Mouse (Mus musculus) hindbrain, embryonic 11.5 days (tissue): ENCODE data around the gene Nek5. TPM values are rescaled to one million over a fixed set of nuclear protein-coding genes. Genes with fewer than 3 reads are reported as not detected.
A peak's percentile ranks its signal among the peaks of the same experiment; 100 is the strongest.

Source experiments
- ATAC-seq: fragments of 200-750 bp; cut with Nextera tagmentation; 2 replicates; pipeline ENCODE4 v1.8.0; 2017; ENCODE audit warnings: mild to moderate bottlenecking, moderate TSS enrichment, moderate library complexity; ENCODE audit not compliant: low FRiP score
- DNase-seq: peaks from one replicate; pipeline ENCODE4 v3.0.0-alpha.2; 2015; ENCODE audit warnings: low spot score
- H3K27ac ChIP-seq: fragments of 300-500 bp; sonication (generic); 2 replicates; pipeline ENCODE4 v1.5.1; 2014; ENCODE audit warnings: mild to moderate bottlenecking, low read depth, low read length
- H3K27me3 ChIP-seq: fragments of 300-500 bp; sonication (generic); 2 replicates; pipeline ENCODE4 v1.6.1; 2014; ENCODE audit warnings: mild to moderate bottlenecking, low read length, moderate library complexity, mixed read lengths; ENCODE audit not compliant: control insufficient read depth, insufficient read depth
- H3K36me3 ChIP-seq: fragments of 300-500 bp; sonication (generic); 2 replicates; pipeline ENCODE4 v1.6.1; 2014; ENCODE audit warnings: mild to moderate bottlenecking, low read length, moderate library complexity, mixed read lengths; ENCODE audit not compliant: control insufficient read depth, insufficient read depth
- H3K4me1 ChIP-seq: fragments of 300-500 bp; sonication (generic); replicated peaks from 2 replicates; pipeline ENCODE4 v1.6.1; 2014; ENCODE audit warnings: low read length, mixed read lengths; ENCODE audit not compliant: control insufficient read depth, insufficient read depth
- H3K4me2 ChIP-seq: fragments of 300-500 bp; sonication (generic); replicated peaks from 2 replicates; pipeline ENCODE4 v1.6.1; 2014; ENCODE audit warnings: mild to moderate bottlenecking, low read depth, low read length
- H3K4me3 ChIP-seq: fragments of 300-500 bp; sonication (generic); 2 replicates; pipeline ENCODE4 v1.5.1; 2014; ENCODE audit warnings: low read depth, low read length
- H3K9ac ChIP-seq: fragments of 300-500 bp; sonication (generic); 2 replicates; pipeline ENCODE4 v1.6.1; 2014; ENCODE audit warnings: low read depth, low read length
- H3K9me3 ChIP-seq: fragments of 300-500 bp; sonication (generic); 2 replicates; pipeline ENCODE4 v1.6.1; 2016; ENCODE audit warnings: low read length; ENCODE audit not compliant: control insufficient read depth
- WGBS: fragments of 180-500 bp; shearing (Covaris S2); extraction: QIAGEN DNeasy Blood & Tissue Kit; methylation state at CpG from one replicate; pipeline ENCODE4 v1.1.7; 2014; 5-methylcytosine and 5-hydroxymethylcytosine counted together
- polyA plus RNA-seq: library from polyadenylated mRNA; unstranded; fragments of >200 nt; fragmentation: Nextera tagmentation; extraction: Ambion mirVana; gene quantifications from 2 replicates; pipeline ENCODE4 v1.2.1, GENCODE M21; 2014

Gene Nek5
- polyA plus RNA-seq, 1 experiment from 2014 or later, result 0.91 TPM

- WGBS, result 94% methylated on average over 3 of the region's 3 CpGs
- H3K4me3 ChIP-seq, result no peak overlapping the region
- H3K4me1 ChIP-seq, result no peaks in the 10 kb centered on the region
- H3K9me3 ChIP-seq, result no peaks in the 10 kb centered on the region
- no peak overlapping the region for H3K27ac ChIP-seq
- ATAC-seq, result no peak
- DNase-seq, result no peak
- H3K4me2 ChIP-seq, result no peak overlapping the region
- no peaks in the 10 kb centered on the region for H3K36me3 ChIP-seq
- no peak overlapping the region for H3K9ac ChIP-seq
- H3K27me3 ChIP-seq, result 0 out of 2 replicates have a peak, but pooled peaks cover 2% of the 10 kb centered on the region
These were observed 82.3 kb downstream of the Nek5 start for GRCm38 (mm10) chr8:22042515-22042914.

GRCm38 (mm10) chr8:22040153-22040509 lies 84.7 kb downstream of the Nek5 start:
- Histone ChIP-seq H3K9ac (no peak overlapping the region), H3K4me1 (no peaks in the 10 kb centered on the region), H3K36me3 (no peaks in the 10 kb centered on the region), H3K4me3 (no peak overlapping the region), H3K27ac (no peak overlapping the region), H3K9me3 (no peaks in the 10 kb centered on the region), H3K4me2 (no peak overlapping the region), H3K27me3 (0 out of 2 replicates have a peak, but pooled peaks cover 2% of the 10 kb centered on the region)
- WGBS, result 34% methylated on average over 6 of the region's 6 CpGs
- ATAC-seq (peak; percentile 10), DNase-seq (no peak)

GRCm38 (mm10) chr8:22039468-22040152 lies 85.2 kb downstream of the Nek5 start:
- ATAC-seq (peak; percentile 15; the same call in 1 of the 2 replicates), DNase-seq (peak; percentile 24)
- H3K27ac ChIP-seq, result no peak overlapping the region
- no peaks in the 10 kb centered on the region for H3K4me1 ChIP-seq
- no peak overlapping the region for H3K4me3 ChIP-seq
- H3K27me3 ChIP-seq, result 0 out of 2 replicates have a peak, but pooled peaks cover 2% of the 10 kb centered on the region
- H3K36me3 ChIP-seq, result no peaks in the 10 kb centered on the region
- H3K9me3 ChIP-seq, result no peaks in the 10 kb centered on the region
- no peak overlapping the region for H3K4me2 ChIP-seq
- WGBS, result 16% methylated on average over 15 of the region's 15 CpGs
- H3K9ac ChIP-seq, result 0 out of 2 replicates have a peak overlapping the region, but pooled peaks have one; percentile 34

DNA sequence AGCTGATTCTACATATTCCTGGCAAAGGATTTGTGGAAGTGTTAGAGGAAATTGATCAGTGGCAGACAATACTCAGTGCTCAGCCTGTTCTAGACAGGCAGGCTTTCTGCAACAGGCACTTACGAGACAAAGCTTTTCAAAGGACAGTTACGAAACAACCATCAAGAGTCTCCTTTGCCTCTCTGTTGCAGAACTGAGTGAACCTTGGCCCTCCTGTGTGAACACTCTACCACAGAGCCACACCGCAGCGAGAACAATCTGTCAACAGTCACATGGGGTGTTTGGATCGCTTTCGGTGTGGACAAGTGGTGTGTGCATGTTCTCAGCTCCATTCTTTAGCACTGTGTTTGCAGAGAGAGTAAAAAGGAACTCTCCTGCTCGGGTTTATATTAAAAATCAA lies 87.8 kb downstream of the Nek5 start:
- Histone ChIP-seq H3K36me3 (no peaks in the 10 kb centered on the region), H3K4me3 (no peak overlapping the region), H3K4me2 (no peak overlapping the region), H3K27me3 (0 out of 2 replicates have a peak, but pooled peaks cover 2% of the 10 kb centered on the region), H3K4me1 (no peaks in the 10 kb centered on the region), H3K9ac (no peak overlapping the region), H3K27ac (no peak overlapping the region), H3K9me3 (no peaks in the 10 kb centered on the region)
- ATAC-seq (no peak), DNase-seq (no peak)
- WGBS, result 76% methylated on average over 7 of the region's 7 CpGs

DNA sequence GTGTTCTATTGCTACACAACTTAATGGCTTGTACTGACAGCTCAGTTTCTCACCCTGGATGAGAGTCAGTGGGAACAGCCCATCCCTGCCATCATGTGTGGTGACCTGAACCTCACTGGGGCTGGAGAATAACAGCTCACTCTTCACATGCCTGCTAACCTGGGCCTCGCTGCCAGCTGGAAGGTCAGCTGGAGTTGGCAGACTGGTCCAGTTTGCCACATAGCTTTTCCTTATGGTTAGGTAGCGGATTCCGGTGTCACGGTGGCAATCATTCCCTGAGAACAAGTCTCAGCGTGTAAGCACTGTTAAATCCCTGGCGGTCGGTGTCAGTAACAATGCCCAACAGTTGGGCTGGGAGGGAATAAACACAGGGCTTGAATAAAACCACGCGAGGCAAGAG lies 88.7 kb downstream of the Nek5 start:
- Histone ChIP-seq H3K9me3 (no peaks in the 10 kb centered on the region), H3K4me3 (no peak overlapping the region), H3K27me3 (0 out of 2 replicates have a peak, but pooled peaks cover 2% of the 10 kb centered on the region), H3K9ac (no peak overlapping the region), H3K4me1 (no peaks in the 10 kb centered on the region), H3K27ac (no peak overlapping the region), H3K4me2 (no peak overlapping the region), H3K36me3 (no peaks in the 10 kb centered on the region)
- ATAC-seq, result no peak
- no peak for DNase-seq
- 86% methylated on average over 9 of the region's 9 CpGs for WGBS

GRCm38 (mm10) chr8:22030990-22031389 lies 93.9 kb downstream of the Nek5 start:
- 86% methylated on average over 3 of the region's 3 CpGs for WGBS
- no peak overlapping the region for H3K27ac ChIP-seq
- H3K4me2 ChIP-seq, result no peak overlapping the region
- H3K27me3 ChIP-seq, result no peaks in the 10 kb centered on the region
- no peaks in the 10 kb centered on the region for H3K4me1 ChIP-seq
- no peaks in the 10 kb centered on the region for H3K36me3 ChIP-seq
- ATAC-seq (no peak), DNase-seq (no peak)
- no peak overlapping the region for H3K4me3 ChIP-seq
- no peak overlapping the region for H3K9ac ChIP-seq
- no peaks in the 10 kb centered on the region for H3K9me3 ChIP-seq

DNA sequence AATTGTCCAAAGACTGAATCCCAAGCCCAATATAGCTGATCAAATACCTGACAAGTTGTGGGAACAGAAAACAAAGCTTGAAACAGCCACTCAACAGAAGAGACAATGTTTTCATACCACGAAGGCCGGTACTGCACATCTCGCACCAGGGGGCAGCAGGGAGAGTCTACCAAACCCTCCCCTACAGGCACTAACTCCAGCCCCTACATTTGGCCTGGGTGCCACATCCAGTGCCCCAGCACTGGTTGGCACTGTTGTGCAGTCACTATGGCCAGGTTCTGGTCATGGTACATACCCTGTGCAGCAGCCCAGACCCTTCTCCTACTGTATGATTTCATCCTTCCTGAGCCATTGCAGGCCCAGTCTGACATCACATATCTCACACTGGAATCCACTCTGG lies 95.9 kb downstream of the Nek5 start:
- Histone ChIP-seq H3K9ac (no peak overlapping the region), H3K27ac (no peak overlapping the region), H3K4me3 (no peak overlapping the region), H3K36me3 (no peaks in the 10 kb centered on the region), H3K4me2 (no peak overlapping the region), H3K4me1 (no peaks in the 10 kb centered on the region), H3K9me3 (no peaks in the 10 kb centered on the region), H3K27me3 (no peaks in the 10 kb centered on the region)
- 93% methylated on average over 3 of the region's 3 CpGs for WGBS
- ATAC-seq (no peak), DNase-seq (no peak)

- no peak overlapping the region for H3K27ac ChIP-seq
- no peak overlapping the region for H3K4me2 ChIP-seq
- H3K36me3 ChIP-seq, result no peaks in the 10 kb centered on the region
- H3K4me1 ChIP-seq, result no peaks in the 10 kb centered on the region
- 78% methylated on average over 4 of the region's 4 CpGs for WGBS
- ATAC-seq (no peak), DNase-seq (no peak)
- no peaks in the 10 kb centered on the region for H3K27me3 ChIP-seq
- no peaks in the 10 kb centered on the region for H3K9me3 ChIP-seq
- no peak overlapping the region for H3K4me3 ChIP-seq
- no peak overlapping the region for H3K9ac ChIP-seq
These were observed 99.6 kb downstream of the Nek5 start for GRCm38 (mm10) chr8:22025241-22025640.
